Mouse (Mus musculus): ENCODE data around the gene Foxp2. TPM values are rescaled to one million over a fixed set of nuclear protein-coding genes. Genes with fewer than 3 reads are reported as not detected.
A peak's percentile ranks its signal among the peaks of the same experiment; 100 is the strongest.

The Foxp2 gene
- 20.4 and 26.1 TPM in 2 replicates for polyA plus RNA-seq (2014; fragmentation: Nextera tagmentation; extraction: Ambion mirVana)

DNA sequence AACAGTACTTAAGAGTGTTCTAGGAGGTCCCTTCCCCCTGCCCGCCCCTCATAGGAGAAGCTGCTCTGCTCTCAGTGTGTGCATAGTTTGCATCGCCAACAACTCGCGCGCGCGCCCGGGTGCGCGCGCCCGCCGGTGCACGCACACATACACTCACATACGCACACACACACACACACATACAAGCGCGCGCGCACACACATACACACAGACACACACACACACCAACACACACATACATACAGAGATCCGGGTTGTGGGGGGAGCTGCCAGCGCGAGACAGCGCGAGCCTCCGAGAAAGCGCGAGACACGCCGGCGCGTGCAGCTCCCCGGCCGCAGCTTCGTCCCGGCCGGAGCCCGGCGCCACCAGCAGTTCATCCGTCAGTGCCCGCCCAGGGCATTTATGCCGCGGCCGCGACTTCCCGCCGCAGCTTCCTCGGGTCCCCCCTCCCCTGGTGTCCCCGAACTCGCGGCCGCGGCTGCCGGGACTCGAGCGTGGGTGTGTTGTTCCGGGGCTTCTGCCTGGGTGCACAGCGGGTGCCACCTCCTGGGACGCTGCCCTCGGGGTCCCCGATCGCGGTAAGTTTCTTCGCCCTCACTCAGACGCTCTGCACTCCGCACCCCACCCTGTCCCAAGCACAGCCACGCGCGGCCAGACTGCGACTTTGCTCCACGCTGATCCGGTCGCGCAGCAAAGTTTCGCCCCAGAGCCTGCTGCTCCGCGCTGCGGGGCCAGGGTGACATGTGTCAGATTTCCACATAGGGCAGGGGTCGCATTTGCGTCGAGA, at the start of gene Foxp2:
Gene Foxp2 (plus strand): TSS at position 167 of the 788 bp plus-strand sequence.
- WGBS: under 1% methylated on average over 73 of the region's 80 CpGs
- H3K4me1 ChIP-seq (ENCODE audit: control insufficient read depth, insufficient read depth, low read length): peaks cover 13% of the 10 kb centered on the region; the same call in 1 of the 2 replicates
- peaks cover 14% of the 10 kb centered on the region for H3K27me3 ChIP-seq (ENCODE audit: control insufficient read depth, insufficient read depth, low read length)

DNA sequence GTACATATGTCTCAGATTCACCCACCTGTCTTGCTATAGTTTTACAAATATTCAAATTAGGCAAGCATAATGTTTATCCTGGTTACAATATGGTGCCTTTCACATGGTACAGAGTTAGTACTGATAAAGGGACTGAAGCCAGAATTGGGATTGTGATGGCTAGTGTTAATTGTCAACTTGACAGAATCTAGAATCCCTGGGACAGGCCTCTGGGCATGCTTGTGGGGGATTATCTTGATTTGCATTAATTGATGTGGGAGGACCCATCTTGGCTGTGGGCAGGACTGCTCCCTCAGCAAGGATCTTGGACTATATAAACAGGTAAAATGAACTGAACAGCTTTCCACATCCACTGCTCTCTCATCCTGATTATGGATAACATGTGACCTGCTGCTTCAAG, 15.9 kb upstream of the Foxp2 start:
- H3K9me3 ChIP-seq (ENCODE audit: control insufficient read depth, low read length): no peaks in the 10 kb centered on the region
- no peaks in the 10 kb centered on the region for H3K4me1 ChIP-seq (ENCODE audit: control insufficient read depth, insufficient read depth, low read length)
- H3K36me3 ChIP-seq (ENCODE audit: control insufficient read depth, insufficient read depth, low read length): no peaks in the 10 kb centered on the region
- no peaks in the 10 kb centered on the region for H3K27me3 ChIP-seq (ENCODE audit: control insufficient read depth, insufficient read depth, low read length)
- no peak overlapping the region for H3K4me3 ChIP-seq (ENCODE audit: low read depth, low read length)
- no peak for ATAC-seq (ENCODE audit: low read depth)
- H3K4me2 ChIP-seq (ENCODE audit: low read depth, low read length): no peak overlapping the region
- no peak overlapping the region for H3K9ac ChIP-seq (replicated peaks; ENCODE audit: low read depth, low read length)
- no peak overlapping the region for H3K27ac ChIP-seq (ENCODE audit: low read depth, low read length)

More for the DNA sequence above, at the start of gene Foxp2:
- H3K36me3 ChIP-seq (ENCODE audit: control insufficient read depth, insufficient read depth, low read length): no peaks in the 10 kb centered on the region
- H3K4me3 ChIP-seq (ENCODE audit: low read depth, low read length): peak within 1 kb of the TSS; percentile 68
- H3K4me2 ChIP-seq (ENCODE audit: low read depth, low read length): peak within 1 kb of the TSS; percentile 96
- H3K9ac ChIP-seq (replicated peaks; ENCODE audit: low read depth, low read length): peak within 1 kb of the TSS; percentile 64
- peak; percentile 71 for ATAC-seq (ENCODE audit: low read depth)
- no peaks in the 10 kb centered on the region for H3K9me3 ChIP-seq (ENCODE audit: control insufficient read depth, low read length)
- peak within 1 kb of the TSS; percentile 53 for H3K27ac ChIP-seq (ENCODE audit: low read depth, low read length)

DNA sequence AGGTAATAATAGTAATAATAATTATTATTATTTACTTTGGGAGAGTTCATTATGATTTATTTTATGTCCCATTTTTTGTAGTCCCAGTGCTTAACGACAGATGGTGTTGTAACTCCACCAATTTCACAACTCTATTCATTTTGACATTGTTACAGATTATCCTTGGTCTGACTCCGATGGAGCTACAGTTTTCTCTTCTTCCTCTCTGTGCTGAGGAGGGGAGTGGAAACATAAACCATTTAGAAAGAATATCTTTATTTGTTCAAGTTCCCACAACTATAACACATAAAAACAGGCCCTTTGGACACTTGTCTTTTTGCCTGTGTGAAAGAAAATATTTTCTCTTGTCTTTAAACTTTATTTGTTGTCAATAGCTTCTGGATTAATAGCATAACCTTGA, 4.1 kb upstream of the Foxp2 start:
- Histone ChIP-seq H3K27me3 (ENCODE audit: control insufficient read depth, insufficient read depth, low read length) (peaks cover 11% of the 10 kb centered on the region), H3K27ac (ENCODE audit: low read depth, low read length) (no peak overlapping the region), H3K4me1 (ENCODE audit: control insufficient read depth, insufficient read depth, low read length) (peaks cover 13% of the 10 kb centered on the region; the same call in 1 of the 2 replicates), H3K9me3 (ENCODE audit: control insufficient read depth, low read length) (no peaks in the 10 kb centered on the region), H3K36me3 (ENCODE audit: control insufficient read depth, insufficient read depth, low read length) (no peaks in the 10 kb centered on the region), H3K4me3 (ENCODE audit: low read depth, low read length) (no peak overlapping the region), H3K4me2 (ENCODE audit: low read depth, low read length) (no peak overlapping the region), H3K9ac (replicated peaks; ENCODE audit: low read depth, low read length) (no peak overlapping the region)
- no peak for ATAC-seq (ENCODE audit: low read depth)
- 2% methylated on average over 2 of the region's 2 CpGs for WGBS

DNA sequence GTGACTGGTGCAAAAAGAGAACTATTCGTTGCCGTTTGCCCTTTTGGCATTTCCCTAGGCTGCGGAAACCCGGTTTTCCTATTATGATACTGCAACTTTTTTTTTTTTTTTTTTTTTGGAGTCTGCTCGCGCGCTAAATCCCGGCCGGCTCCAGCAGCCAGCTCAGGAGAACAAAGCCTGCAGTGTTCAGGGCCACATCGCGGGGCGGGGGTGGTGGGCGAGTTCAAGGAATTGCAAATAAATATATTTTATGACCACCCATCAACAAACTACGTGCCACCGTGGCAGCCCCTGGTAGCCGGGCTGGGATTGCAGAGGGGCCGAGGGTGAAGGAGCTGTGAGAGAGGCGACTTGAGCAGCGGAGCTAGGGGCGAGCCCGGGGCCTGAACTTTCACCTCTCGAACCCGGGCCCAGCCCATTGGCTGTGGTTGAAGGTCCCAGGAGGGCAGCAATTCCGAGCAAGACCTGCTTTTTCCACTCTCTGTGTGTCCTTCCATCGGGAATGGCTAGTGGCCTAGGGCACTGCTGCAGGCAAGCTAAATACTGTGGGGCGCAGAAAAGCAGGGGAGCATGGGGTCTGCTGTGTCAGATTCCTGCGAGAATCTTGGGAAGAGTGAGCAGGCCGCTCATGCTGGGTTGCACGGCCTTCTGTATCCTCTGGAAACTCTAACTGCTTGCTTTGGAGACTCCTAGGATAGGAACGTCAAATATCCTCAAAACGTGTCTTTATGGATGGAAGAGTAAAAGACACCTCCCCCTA, 2.9 kb upstream of the Foxp2 start:
- Histone ChIP-seq H3K4me1 (ENCODE audit: control insufficient read depth, insufficient read depth, low read length) (peaks cover 13% of the 10 kb centered on the region; the same call in 1 of the 2 replicates), H3K4me2 (ENCODE audit: low read depth, low read length) (peak overlapping the region; percentile 51), H3K36me3 (ENCODE audit: control insufficient read depth, insufficient read depth, low read length) (no peaks in the 10 kb centered on the region), H3K9ac (replicated peaks; ENCODE audit: low read depth, low read length) (peak overlapping the region; percentile 17; the same call in 1 of the 2 replicates), H3K9me3 (ENCODE audit: control insufficient read depth, low read length) (no peaks in the 10 kb centered on the region), H3K27me3 (ENCODE audit: control insufficient read depth, insufficient read depth, low read length) (peaks cover 11% of the 10 kb centered on the region), H3K4me3 (ENCODE audit: low read depth, low read length) (peak overlapping the region; percentile 19), H3K27ac (ENCODE audit: low read depth, low read length) (no peak overlapping the region)
- peak; percentile 14; the same call in 1 of the 2 replicates for ATAC-seq (ENCODE audit: low read depth)
- WGBS: under 1% methylated on average over 31 of the region's 31 CpGs

DNA sequence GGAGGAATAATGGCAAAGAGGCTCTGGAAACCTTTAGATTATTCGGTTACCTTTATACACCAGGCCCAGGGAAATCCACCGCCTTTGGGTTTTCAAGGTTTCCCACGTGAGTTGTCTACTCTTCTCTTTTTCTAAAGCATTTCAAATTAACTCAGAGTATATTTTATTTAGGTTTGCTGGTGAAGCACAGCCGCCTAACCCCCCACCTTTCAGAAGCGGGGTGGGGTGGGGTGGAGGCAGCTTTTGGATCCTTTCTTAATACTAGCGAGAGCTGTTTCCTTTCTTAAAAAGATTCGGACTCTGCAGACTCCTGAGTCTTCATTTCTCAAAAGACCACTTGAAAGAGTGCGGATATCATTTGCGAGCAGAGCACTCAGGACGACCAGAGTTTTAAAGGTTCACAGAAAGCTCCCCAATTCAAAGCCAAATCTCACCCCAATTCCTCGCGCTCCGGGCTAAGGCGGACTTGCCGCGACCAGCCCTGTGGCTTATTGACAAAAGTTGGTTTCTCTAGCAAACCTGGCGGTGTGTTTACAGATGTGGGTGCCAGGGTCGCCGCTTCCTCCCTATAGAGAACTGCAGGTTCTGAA, 2.0 kb upstream of the Foxp2 start:
- Histone ChIP-seq H3K36me3 (ENCODE audit: control insufficient read depth, insufficient read depth, low read length) (no peaks in the 10 kb centered on the region), H3K9me3 (ENCODE audit: control insufficient read depth, low read length) (no peaks in the 10 kb centered on the region), H3K27ac (ENCODE audit: low read depth, low read length) (no peak overlapping the region), H3K27me3 (ENCODE audit: control insufficient read depth, insufficient read depth, low read length) (peaks cover 14% of the 10 kb centered on the region), H3K9ac (replicated peaks; ENCODE audit: low read depth, low read length) (no peak overlapping the region), H3K4me3 (ENCODE audit: low read depth, low read length) (no peak overlapping the region), H3K4me2 (ENCODE audit: low read depth, low read length) (peak overlapping the region; percentile 96), H3K4me1 (ENCODE audit: control insufficient read depth, insufficient read depth, low read length) (peaks cover 13% of the 10 kb centered on the region; the same call in 1 of the 2 replicates)
- no peak for ATAC-seq (ENCODE audit: low read depth)
- 6% methylated on average over 19 of the region's 19 CpGs for WGBS

DNA sequence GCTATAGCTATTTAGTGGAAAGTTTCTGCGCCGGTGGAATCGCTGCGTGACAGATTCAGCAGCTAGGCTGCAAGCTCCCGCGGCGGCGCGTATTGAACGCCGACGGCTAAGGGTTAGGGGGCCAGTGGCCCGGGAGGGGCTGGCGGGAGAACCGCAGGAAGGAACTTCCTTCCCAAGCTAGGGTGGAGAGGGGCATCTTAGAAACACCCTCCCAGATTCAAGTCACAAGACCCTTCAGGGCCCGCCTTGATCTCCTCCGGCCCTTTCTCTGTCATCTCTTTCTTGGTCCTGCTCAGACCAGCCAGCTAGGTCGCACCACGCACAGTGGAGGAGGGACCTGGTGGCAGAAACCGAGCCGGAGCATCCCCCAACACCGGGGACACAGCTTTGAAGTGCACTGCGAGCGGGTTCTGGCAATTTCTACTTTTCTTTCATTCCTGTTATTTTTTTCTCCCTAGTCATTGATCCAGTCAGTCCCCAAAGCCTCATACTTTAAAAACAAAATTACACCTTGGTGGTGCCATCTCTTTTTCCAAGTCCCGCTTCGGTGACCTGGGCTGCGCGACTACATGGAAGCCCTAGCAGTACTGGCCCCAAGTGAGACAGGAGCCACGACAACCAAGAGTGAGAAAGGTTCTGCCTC, 1.1 kb upstream of the Foxp2 start:
- under 1% methylated on average over 29 of the region's 29 CpGs for WGBS
- Histone ChIP-seq H3K9me3 (ENCODE audit: control insufficient read depth, low read length) (no peaks in the 10 kb centered on the region), H3K9ac (replicated peaks; ENCODE audit: low read depth, low read length) (peak overlapping the region; percentile 28; the same call in 1 of the 2 replicates), H3K4me3 (ENCODE audit: low read depth, low read length) (peak overlapping the region; percentile 68), H3K4me2 (ENCODE audit: low read depth, low read length) (peak overlapping the region; percentile 96), H3K27me3 (ENCODE audit: control insufficient read depth, insufficient read depth, low read length) (peaks cover 14% of the 10 kb centered on the region), H3K27ac (ENCODE audit: low read depth, low read length) (peak overlapping the region; percentile 53), H3K36me3 (ENCODE audit: control insufficient read depth, insufficient read depth, low read length) (no peaks in the 10 kb centered on the region), H3K4me1 (ENCODE audit: control insufficient read depth, insufficient read depth, low read length) (peaks cover 13% of the 10 kb centered on the region; the same call in 1 of the 2 replicates)
- ATAC-seq (ENCODE audit: low read depth): no peak

- 1% methylated on average over 18 of the region's 20 CpGs for WGBS
- Histone ChIP-seq H3K4me3 (ENCODE audit: low read depth, low read length) (peak overlapping the region; percentile 68), H3K9ac (replicated peaks; ENCODE audit: low read depth, low read length) (peak overlapping the region; percentile 28; the same call in 1 of the 2 replicates), H3K27ac (ENCODE audit: low read depth, low read length) (peak overlapping the region; percentile 53; the same call in 1 of the 2 replicates), H3K36me3 (ENCODE audit: control insufficient read depth, insufficient read depth, low read length) (no peaks in the 10 kb centered on the region), H3K9me3 (ENCODE audit: control insufficient read depth, low read length) (no peaks in the 10 kb centered on the region), H3K27me3 (ENCODE audit: control insufficient read depth, insufficient read depth, low read length) (peaks cover 14% of the 10 kb centered on the region), H3K4me1 (ENCODE audit: control insufficient read depth, insufficient read depth, low read length) (peaks cover 13% of the 10 kb centered on the region; the same call in 1 of the 2 replicates), H3K4me2 (ENCODE audit: low read depth, low read length) (peak overlapping the region; percentile 96)
- peak; percentile 80 for ATAC-seq (ENCODE audit: low read depth)
These were observed 549 bp upstream of the Foxp2 start for GRCm38 (mm10) chr6:14900579-14901021.

GRCm38 (mm10) chr6:14901971-14902670, 972 bp downstream of the Foxp2 start:
- WGBS: 3% methylated on average over 13 of the region's 13 CpGs
- H3K27me3 ChIP-seq (ENCODE audit: control insufficient read depth, insufficient read depth, low read length): peaks cover 14% of the 10 kb centered on the region

More at GRCm38 (mm10) chr6:14901971-14902670, 972 bp downstream of the Foxp2 start:
- Histone ChIP-seq H3K9ac (replicated peaks; ENCODE audit: low read depth, low read length) (peak overlapping the region; percentile 64; the same call in 1 of the 2 replicates), H3K4me1 (ENCODE audit: control insufficient read depth, insufficient read depth, low read length) (peaks cover 13% of the 10 kb centered on the region; the same call in 1 of the 2 replicates), H3K36me3 (ENCODE audit: control insufficient read depth, insufficient read depth, low read length) (no peaks in the 10 kb centered on the region), H3K9me3 (ENCODE audit: control insufficient read depth, low read length) (no peaks in the 10 kb centered on the region), H3K27ac (ENCODE audit: low read depth, low read length) (no peak overlapping the region), H3K4me3 (ENCODE audit: low read depth, low read length) (peak overlapping the region; percentile 68), H3K4me2 (ENCODE audit: low read depth, low read length) (peak overlapping the region; percentile 96)
- ATAC-seq (ENCODE audit: low read depth): no peak

All from neural tube, embryonic 14.5 days (tissue).